ENCODE assay signal across 8 mouse cellular contexts in genomic region chr2:155380261-155381059, GRCm38 (mm10). TPM values are rescaled to one million over a fixed set of nuclear protein-coding genes. Genes with fewer than 3 reads are reported as not detected.
DNase-seq lines count a peak whose midpoint lies in the region; ATAC-seq and TF ChIP-seq lines count a peak whose summit lies in the region.

Gene Trp53inp2 (plus strand): TSS chr2:155381059.

- TF ChIP-seq POLR2A in kidney, adult 2 months (IDR thresholded peaks at IDR 0.05; ENCODE audit: low read depth, low read length): no peak

- no peaks in the 10 kb centered on the region; the same call in 1 of the 2 replicates for H3K36me3 ChIP-seq in kidney, adult 2 months (ENCODE audit: control insufficient read depth, insufficient read depth, low read length)
- no peaks in the 10 kb centered on the region for H3K36me3 ChIP-seq in liver, embryonic 12.5 days
- H3K36me3 ChIP-seq in stomach, embryonic 15.5 days: no peaks in the 10 kb centered on the region

- H3K27ac ChIP-seq in layer of hippocampus, adult 2 months: peak within 1 kb of the TSS; percentile 100
- H3K27ac ChIP-seq in brown adipose tissue, adult 24 weeks (replicated peaks; ENCODE audit: low read depth, low read length): peak within 1 kb of the TSS; percentile 98
- H3K27ac ChIP-seq in kidney, adult 2 months (ENCODE audit: insufficient read depth, low read depth, low read length): peak within 1 kb of the TSS; percentile 96
- H3K27ac ChIP-seq in liver, embryonic 12.5 days: peak within 1 kb of the TSS; percentile 93
- H3K27ac ChIP-seq in stomach, embryonic 15.5 days: peak within 1 kb of the TSS; percentile 98

- no peak for DNase-seq in layer of hippocampus, adult 2 months (ENCODE audit: low spot score in 2 of 2)
- DNase-seq in layer of hippocampus, adult 9-10 months (ENCODE audit: low spot score): no peak
- DNase-seq in heart, adult 18-20 months: peak in 1 of 2 experiments; percentile 28
- DNase-seq in kidney, adult 2 months: peak; percentile 87
- DNase-seq in urinary bladder, postnatal 4 days (ENCODE audit: low spot score in 2 of 2): no peak

- ATAC-seq in liver, embryonic 12.5 days: no peak
- no peak for ATAC-seq in stomach, embryonic 15.5 days (ENCODE audit: insufficient read depth, low FRiP score, low read depth)

- H3K4me2 ChIP-seq in liver, embryonic 12.5 days: peak within 1 kb of the TSS; percentile 91
- H3K4me2 ChIP-seq in stomach, embryonic 15.5 days: peak within 1 kb of the TSS; percentile 86

- peak within 1 kb of the TSS; percentile 100 for H3K4me3 ChIP-seq in layer of hippocampus, adult 2 months
- H3K4me3 ChIP-seq in brown adipose tissue, adult 24 weeks (ENCODE audit: insufficient read depth, low read depth, low read length): peak within 1 kb of the TSS; percentile 76
- H3K4me3 ChIP-seq in kidney, adult 2 months (ENCODE audit: insufficient read depth, low read depth, low read length): peak within 1 kb of the TSS; percentile 80
- peak within 1 kb of the TSS; percentile 78 for H3K4me3 ChIP-seq in liver, embryonic 12.5 days
- peak within 1 kb of the TSS; percentile 96 for H3K4me3 ChIP-seq in stomach, embryonic 15.5 days (replicated peaks)

- no peak for TF ChIP-seq CTCF in layer of hippocampus, adult 2 months (conservative IDR thresholded peaks at IDR 0.05)
- TF ChIP-seq CTCF in kidney, adult 2 months (conservative IDR thresholded peaks at IDR 0.05; ENCODE audit: insufficient read depth, insufficient read length, low read depth, low read length): no peak

- peak within 1 kb of the TSS; percentile 76 for H3K9ac ChIP-seq in liver, embryonic 12.5 days
- peak within 1 kb of the TSS; percentile 77 for H3K9ac ChIP-seq in stomach, embryonic 15.5 days

- no peaks in the 10 kb centered on the region for H3K27me3 ChIP-seq in kidney, adult 2 months (replicated peaks; ENCODE audit: control insufficient read depth, insufficient read depth, low read length)
- peaks cover 42% of the 10 kb centered on the region for H3K27me3 ChIP-seq in liver, embryonic 12.5 days (replicated peaks)
- H3K27me3 ChIP-seq in stomach, embryonic 15.5 days (replicated peaks): no peaks in the 10 kb centered on the region

- H3K9me3 ChIP-seq in liver, embryonic 12.5 days (replicated peaks): no peaks in the 10 kb centered on the region
- H3K9me3 ChIP-seq in stomach, embryonic 15.5 days: no peaks in the 10 kb centered on the region

- WGBS in kidney, adult 2 months: 32% methylated on average over 8 of the region's 8 CpGs
- WGBS in liver, embryonic 12.5 days (ENCODE audit: insufficient replicate concordance): 51% methylated on average over 8 of the region's 8 CpGs
- WGBS in stomach, embryonic 15.5 days: 46% methylated on average over 8 of the region's 8 CpGs

- H3K4me1 ChIP-seq in brown adipose tissue, adult 24 weeks (ENCODE audit: control insufficient read depth, insufficient read depth, insufficient read length, low read length): no peaks in the 10 kb centered on the region
- peaks cover 21% of the 10 kb centered on the region; the same call in 1 of the 2 replicates for H3K4me1 ChIP-seq in kidney, adult 2 months (ENCODE audit: control insufficient read depth, insufficient read depth, low read length)
- H3K4me1 ChIP-seq in liver, embryonic 12.5 days: peaks cover 20% of the 10 kb centered on the region
- H3K4me1 ChIP-seq in stomach, embryonic 15.5 days: peaks cover 11% of the 10 kb centered on the region; the same call in 1 of the 2 replicates

RNA-seq across cellular contexts. Expression of gene Trp53inp2, which starts in this region (rescaled TPM):
- 100 to 1,000 TPM; 109 to 111 TPM for total RNA-seq in layer of hippocampus, adult 2 months (2021)
- polyA plus RNA-seq in brown adipose tissue, adult 24 weeks (2012; ENCODE audit: insufficient read depth, insufficient read length, missing spikeins): 229 and 288 TPM in 2 replicates
- 100 to 1,000 TPM; 433 to 445 TPM for total RNA-seq in heart, adult 18-20 months (2021)
- polyA plus RNA-seq in kidney, adult 2 months (2012; rRNA removed): 141 and 143 TPM in 2 replicates
- polyA plus RNA-seq in liver, embryonic 12.5 days (2016; fragmentation: Nextera tagmentation; extraction: Ambion mirVana): 2.5 and 3.6 TPM in 2 replicates
- 19.9 and 24.4 TPM in 2 replicates for polyA plus RNA-seq in stomach, embryonic 15.5 days (2015; fragmentation: Nextera tagmentation; extraction: Ambion mirVana)
